14 mouse cellular contexts compared by ENCODE assay signal in the genomic region with DNA sequence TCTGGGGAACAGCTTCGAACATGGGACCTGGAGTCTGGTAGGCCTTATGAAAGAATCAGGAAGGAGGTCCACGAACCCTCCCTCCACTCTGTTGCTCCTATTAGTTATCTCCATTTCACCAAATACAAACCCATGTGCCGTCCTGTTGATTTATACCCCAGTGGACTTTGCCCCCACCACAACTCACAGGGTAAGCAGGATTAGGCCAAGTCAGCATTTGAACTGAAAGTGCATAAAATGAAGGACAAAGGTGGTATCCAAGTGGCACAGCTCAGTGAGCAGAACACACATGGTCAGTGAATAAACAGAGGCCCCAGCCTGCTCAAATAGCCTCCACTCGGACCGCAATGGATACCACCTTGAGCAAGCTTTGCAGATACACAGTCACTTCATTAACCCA. TPM values are rescaled to one million over a fixed set of nuclear protein-coding genes. Genes with fewer than 3 reads are reported as not detected.
A peak's percentile ranks its signal among the peaks of the same experiment; 100 is the strongest.
DNase-seq lines count a peak whose midpoint lies in the region; ATAC-seq lines count a peak whose summit lies in the region.
"Had no signal": no experiment of that assay in that cellular context is flagged by ENCODE, and none has a peak within 500 bp of the region (broad histone marks: within the 10 kb centered on the region; RNA-seq: fewer than 3 reads in every experiment).

No protein-coding gene starts in this region.

- no peaks in the 10 kb centered on the region for H3K4me1 ChIP-seq in hindbrain, embryonic 12.5 days
- H3K4me1 ChIP-seq in kidney, embryonic 15.5 days, result no peaks in the 10 kb centered on the region
- H3K4me1 ChIP-seq in neural tube, embryonic 14.5 days (ENCODE audit: control insufficient read depth, insufficient read depth, low read length), result no peaks in the 10 kb centered on the region
- H3K4me1 ChIP-seq: embryonic facial prominence, embryonic 10.5 days; limb, embryonic 12.5 days had no signal

- no peak for ATAC-seq in hindbrain, embryonic 12.5 days (ENCODE audit: low FRiP score)
- ATAC-seq in kidney, embryonic 15.5 days (replicated peaks; ENCODE audit: low FRiP score), result 0 out of 2 replicates have a peak, but pooled peaks have one; percentile 43
- peak; percentile 16; the same call in 1 of the 2 replicates for ATAC-seq in neural tube, embryonic 14.5 days (ENCODE audit: low read depth)

- peak overlapping the region; percentile 79; the same call in 1 of the 2 replicates for H3K27ac ChIP-seq in hindbrain, embryonic 12.5 days
- 0 out of 2 replicates have a peak overlapping the region, but pooled peaks have one; percentile 41 for H3K27ac ChIP-seq in kidney, embryonic 15.5 days
- H3K27ac ChIP-seq in neural tube, embryonic 14.5 days (ENCODE audit: low read depth, low read length), result no peak overlapping the region
- H3K27ac ChIP-seq: embryonic facial prominence, embryonic 10.5 days; heart, adult 2 months; limb, embryonic 12.5 days had no signal

- WGBS in hindbrain, embryonic 12.5 days, result 68% methylated on average over 5 of the region's 5 CpGs
- WGBS in kidney, embryonic 15.5 days, result 72% methylated on average over 5 of the region's 5 CpGs
- WGBS in neural tube, embryonic 14.5 days, result 60% methylated on average over 5 of the region's 5 CpGs

- H3K4me3 ChIP-seq in hindbrain, embryonic 12.5 days, result no peak overlapping the region
- no peak overlapping the region for H3K4me3 ChIP-seq in kidney, embryonic 15.5 days (replicated peaks)
- H3K4me3 ChIP-seq in neural tube, embryonic 14.5 days (ENCODE audit: low read depth, low read length), result no peak overlapping the region
- H3K4me3 ChIP-seq: embryonic facial prominence, embryonic 10.5 days; heart, adult 2 months; limb, embryonic 12.5 days had no signal

- no peaks in the 10 kb centered on the region for H3K36me3 ChIP-seq in hindbrain, embryonic 12.5 days
- no peaks in the 10 kb centered on the region for H3K36me3 ChIP-seq in kidney, embryonic 15.5 days
- H3K36me3 ChIP-seq in neural tube, embryonic 14.5 days (ENCODE audit: control insufficient read depth, insufficient read depth, low read length), result no peaks in the 10 kb centered on the region
- H3K36me3 ChIP-seq: embryonic facial prominence, embryonic 10.5 days; limb, embryonic 12.5 days had no signal

- peak; percentile 79 for DNase-seq in kidney, adult 11 months
- DNase-seq in kidney, adult 18-20 months, result no peak
- DNase-seq in T-cell, adult 2 months (ENCODE audit: low spot score), result no peak
- DNase-seq in right cerebral cortex, postnatal 25 days, result no peak
- DNase-seq in cerebellum, postnatal 4 days (ENCODE audit: low spot score in 2 of 2), result no peak
- DNase-seq: cerebellum, adult 9-10 months; heart, adult 2 months; spleen, adult 18-20 months; thymus, postnatal 14 days had no signal

- H3K9ac ChIP-seq in hindbrain, embryonic 12.5 days, result no peak overlapping the region
- no peak overlapping the region for H3K9ac ChIP-seq in kidney, embryonic 15.5 days
- no peak overlapping the region for H3K9ac ChIP-seq in neural tube, embryonic 14.5 days (replicated peaks; ENCODE audit: low read depth, low read length)
- H3K9ac ChIP-seq: limb, embryonic 12.5 days had no signal

- H3K27me3 ChIP-seq in hindbrain, embryonic 12.5 days, result no peaks in the 10 kb centered on the region
- no peaks in the 10 kb centered on the region for H3K27me3 ChIP-seq in kidney, embryonic 15.5 days
- no peaks in the 10 kb centered on the region for H3K27me3 ChIP-seq in neural tube, embryonic 14.5 days (ENCODE audit: control insufficient read depth, insufficient read depth, low read length)
- H3K27me3 ChIP-seq: limb, embryonic 12.5 days had no signal

- no peaks in the 10 kb centered on the region for H3K9me3 ChIP-seq in hindbrain, embryonic 12.5 days (replicated peaks)
- no peaks in the 10 kb centered on the region for H3K9me3 ChIP-seq in kidney, embryonic 15.5 days (replicated peaks)
- H3K9me3 ChIP-seq in neural tube, embryonic 14.5 days (ENCODE audit: control insufficient read depth, low read length), result no peaks in the 10 kb centered on the region
- H3K9me3 ChIP-seq: embryonic facial prominence, embryonic 10.5 days; limb, embryonic 12.5 days had no signal

- H3K4me2 ChIP-seq in hindbrain, embryonic 12.5 days (replicated peaks), result no peak overlapping the region
- no peak overlapping the region for H3K4me2 ChIP-seq in kidney, embryonic 15.5 days
- H3K4me2 ChIP-seq in neural tube, embryonic 14.5 days (ENCODE audit: low read depth, low read length), result no peak overlapping the region
- H3K4me2 ChIP-seq: limb, embryonic 12.5 days had no signal

RNA-seq across cellular contexts. Expression of a gene that starts 18.8 kb away (rescaled TPM):
- 0.42 and 1.2 TPM in 2 replicates for polyA plus RNA-seq in hindbrain, embryonic 12.5 days (2016; fragmentation: Nextera tagmentation; extraction: Ambion mirVana)
- 2.8 and 3.4 TPM in 2 replicates for polyA plus RNA-seq in kidney, embryonic 15.5 days (2015; fragmentation: Nextera tagmentation; extraction: Ambion mirVana)
- 0.59 and 1.0 TPM in 2 replicates for polyA plus RNA-seq in neural tube, embryonic 14.5 days (2014; fragmentation: Nextera tagmentation; extraction: Ambion mirVana)

RNA-seq across cellular contexts. Expression of a gene that starts 33.2 kb away (rescaled TPM):
- polyA plus RNA-seq in hindbrain, embryonic 12.5 days (2016; fragmentation: Nextera tagmentation; extraction: Ambion mirVana), result 537 and 566 TPM in 2 replicates
- polyA plus RNA-seq in kidney, embryonic 15.5 days (2015; fragmentation: Nextera tagmentation; extraction: Ambion mirVana), result 783 and 885 TPM in 2 replicates
- 544 and 575 TPM in 2 replicates for polyA plus RNA-seq in neural tube, embryonic 14.5 days (2014; fragmentation: Nextera tagmentation; extraction: Ambion mirVana)
